Mouse (Mus musculus): Measurements from ENCODE around the gene Tet2.

DNA sequence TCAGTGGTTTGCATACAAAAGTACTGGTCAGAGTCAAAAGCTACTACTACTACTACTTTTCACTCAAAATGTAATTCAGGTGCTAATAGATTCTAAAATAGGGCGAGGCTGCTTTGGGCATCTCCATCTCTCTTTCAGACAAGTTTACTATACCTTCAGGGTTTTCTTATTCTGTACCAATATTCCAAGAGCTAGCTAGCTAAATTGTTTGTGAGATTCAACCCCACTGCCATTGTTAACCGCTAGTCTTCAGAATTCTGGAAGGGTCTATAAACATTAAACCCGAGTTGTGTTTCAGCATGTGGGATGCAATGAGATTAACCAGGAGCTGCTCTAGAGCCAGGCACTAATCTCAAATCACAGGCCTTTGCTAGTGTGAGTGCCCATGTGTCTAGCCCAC, 12.1 kb downstream of the Tet2 start:
- TF ChIP-seq CTCF (IDR thresholded peaks at IDR 0.05; ENCODE audit: low read depth, low read length) (no peak), POLR2A (IDR thresholded peaks at IDR 0.05; ENCODE audit: extremely low read depth, insufficient read depth, low read length) (no peak)

Data from liver, adult 2 months (tissue).